Mouse (Mus musculus) G1E-ER4 (cell line): ENCODE measurements around the gene Sdr16c6. TPM values are rescaled to one million over a fixed set of nuclear protein-coding genes. Genes with fewer than 3 reads are reported as not detected.

ENCODE experiments used
- GATA1 ChIP-seq: IDR thresholded peaks from one replicate; pipeline ENCODE4 v1.8.0; 2012; ENCODE audit warnings: low read length, inconsistent platforms
- polyA plus RNA-seq: library from polyadenylated mRNA; stranded (reverse); fragments of >175 nt; gene quantifications from 2 replicates; pipeline ENCODE4 v1.2.3, GENCODE M21; 2012

The Sdr16c6 gene
- polyA plus RNA-seq, result not detected in 2 replicates

- TF ChIP-seq GATA1, result no peak
These were observed at the start of gene Sdr16c6 for GRCm38 (mm10) chr4:4077372-4077771. Gene Sdr16c6 (minus strand): TSS chr4:4077522.

GRCm38 (mm10) chr4:4080180-4080579 lies 2.9 kb upstream of the Sdr16c6 start:
- TF ChIP-seq GATA1, result no peak

- no peak for TF ChIP-seq GATA1
These were observed 1.8 kb upstream of the Sdr16c6 start for GRCm38 (mm10) chr4:4079132-4079531.

GRCm38 (mm10) chr4:4076001-4076400 lies 1.3 kb downstream of the Sdr16c6 start:
- TF ChIP-seq GATA1, result no peak

Other genes starting within 250 kb of the Sdr16c6 start
- gene Gm11808, start 103.9 kb downstream of the Sdr16c6 start, polyA plus RNA-seq, result 47.1 and 179 TPM in 2 replicates